Mouse (Mus musculus): ENCODE measurements around the gene Slc5a2. TPM values are rescaled to one million over a fixed set of nuclear protein-coding genes. Genes with fewer than 3 reads are reported as not detected.
A peak's percentile ranks its signal among the peaks of the same experiment; 100 is the strongest.

Slc5a2 gene
- total and polyA plus RNA-seq, 3 experiments: 0.37 TPM; not detected in 2

- intact Hi-C loops (cut with DNase I): loop anchor here (2.0 to 5.0 kb wide), 2 partner anchors 62 to 226 kb away; partner anchors contain the start of genes BC017158 and Tial1
- Histone ChIP-seq H3K36me3 (ENCODE audit: control insufficient read depth, insufficient read depth, low read length) (no peaks in the 10 kb centered on the region), H3K27me3 (ENCODE audit: control insufficient read depth, insufficient read depth, low read length) (no peaks in the 10 kb centered on the region), H3K4me1 (ENCODE audit: control insufficient read depth, insufficient read depth, low read length) (peaks cover 4% of the 10 kb centered on the region), H3K4me3 (no peak overlapping the region), H3K9ac (ENCODE audit: low read depth, low read length) (no peak overlapping the region), H3K27ac (peak overlapping the region; percentile 100), H3K79me2 (replicated peaks; ENCODE audit: control insufficient read depth, insufficient read depth, low read length) (no peaks in the 10 kb centered on the region)
- TF ChIP-seq CTCF (IDR thresholded peaks at IDR 0.05) (no peak), POLR2A (IDR thresholded peaks at IDR 0.05; ENCODE audit: insufficient read depth, low read depth, low read length) (no peak), EP300 (IDR thresholded peaks at IDR 0.05; ENCODE audit: insufficient read depth, low read depth, low read length) (no peak)
- DNase-seq: peak in 1 of 2 experiments; percentile 22
- WGBS: 93% methylated on average over 13 of the region's 13 CpGs
Observed at GRCm38 (mm10) chr7:128236426-128236825, 29.0 kb upstream of the Slc5a2 start.

DNA sequence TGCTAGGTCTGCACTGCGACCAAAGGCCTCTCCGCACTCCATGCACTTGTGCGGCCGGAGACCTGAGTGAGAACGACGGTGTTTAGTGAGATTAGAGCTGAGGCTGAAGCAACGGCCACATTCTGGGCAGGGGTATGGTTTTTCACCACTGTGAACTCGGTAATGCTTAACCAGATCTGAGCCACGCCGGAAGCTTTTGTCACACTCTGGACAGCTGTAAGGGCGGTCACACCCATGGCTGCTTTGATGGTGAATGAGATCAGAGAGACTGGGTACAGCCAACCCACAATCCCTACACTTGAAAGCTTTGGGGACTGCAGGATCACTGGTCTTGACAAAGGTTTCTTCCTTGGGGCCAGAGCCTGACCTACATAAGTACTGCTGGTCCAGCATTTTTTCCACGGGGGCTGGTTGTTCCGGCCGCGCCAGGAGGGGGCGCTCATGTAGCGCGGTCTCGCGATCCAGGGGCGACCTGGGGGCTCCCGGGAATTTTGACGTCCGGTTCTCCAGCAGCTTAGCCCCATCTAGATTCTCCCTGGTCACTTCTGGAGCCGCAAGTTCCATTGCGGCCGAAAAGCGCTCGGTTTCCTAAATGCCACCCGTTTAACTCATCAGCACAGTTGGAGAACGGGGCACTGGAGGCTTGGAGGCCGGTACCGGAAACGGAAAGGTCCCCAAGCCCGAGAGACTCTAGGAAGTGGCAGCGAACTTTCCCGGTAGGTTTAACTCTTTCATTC is 28.4 kb upstream of the Slc5a2 start, which contains the start of gene Armc5:
Gene Armc5, plus strand, starts transcription at position 487 of the 737 bp plus-strand sequence.
- Histone ChIP-seq H3K4me3 (peak within 1 kb of the TSS; percentile 99), H3K79me2 (replicated peaks; ENCODE audit: control insufficient read depth, insufficient read depth, low read length) (no peaks in the 10 kb centered on the region), H3K27ac (peak within 1 kb of the TSS; percentile 100), H3K27me3 (ENCODE audit: control insufficient read depth, insufficient read depth, low read length) (no peaks in the 10 kb centered on the region), H3K36me3 (ENCODE audit: control insufficient read depth, insufficient read depth, low read length) (no peaks in the 10 kb centered on the region), H3K9ac (ENCODE audit: low read depth, low read length) (peak within 1 kb of the TSS; percentile 91), H3K4me1 (ENCODE audit: control insufficient read depth, insufficient read depth, low read length) (peaks cover 4% of the 10 kb centered on the region)
- intact Hi-C loops (cut with DNase I): loop anchor here (1.0 to 5.0 kb wide), 3 partner anchors 62 to 225 kb away; partner anchors contain the start of genes BC017158 and Tial1
- 23% methylated on average over 37 of the region's 37 CpGs for WGBS
- peak; percentile 89 to 92 for DNase-seq
- peak; percentile 99 for TF ChIP-seq CTCF (IDR thresholded peaks at IDR 0.05)
- no peak for TF ChIP-seq EP300 (IDR thresholded peaks at IDR 0.05; ENCODE audit: insufficient read depth, low read depth, low read length)
- no peak for TF ChIP-seq POLR2A (IDR thresholded peaks at IDR 0.05; ENCODE audit: insufficient read depth, low read depth, low read length)

DNA sequence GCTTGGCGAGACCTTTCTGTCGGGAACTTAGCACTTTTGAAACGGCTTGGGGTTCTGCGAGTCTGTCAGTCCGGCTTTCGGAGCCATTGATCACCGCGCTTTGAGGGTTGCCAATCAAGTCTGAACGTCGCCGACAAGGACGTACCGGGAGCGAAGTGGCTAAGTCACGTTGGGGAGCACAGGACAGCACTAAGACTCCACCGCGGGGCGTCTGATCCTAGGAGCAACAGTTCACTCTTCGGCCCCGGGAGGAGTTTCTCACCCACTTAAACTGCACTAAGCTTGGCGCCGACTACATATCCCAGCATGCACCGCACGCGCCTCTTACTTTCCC is 27.9 kb upstream of the Slc5a2 start:
- Histone ChIP-seq H3K4me3 (peak overlapping the region; percentile 99), H3K79me2 (replicated peaks; ENCODE audit: control insufficient read depth, insufficient read depth, low read length) (no peaks in the 10 kb centered on the region), H3K9ac (ENCODE audit: low read depth, low read length) (peak overlapping the region; percentile 77), H3K4me1 (ENCODE audit: control insufficient read depth, insufficient read depth, low read length) (peaks cover 4% of the 10 kb centered on the region), H3K27me3 (ENCODE audit: control insufficient read depth, insufficient read depth, low read length) (no peaks in the 10 kb centered on the region), H3K36me3 (ENCODE audit: control insufficient read depth, insufficient read depth, low read length) (no peaks in the 10 kb centered on the region), H3K27ac (peak overlapping the region; percentile 100)
- WGBS: under 1% methylated on average over 25 of the region's 25 CpGs
- intact Hi-C loops (cut with DNase I): loop anchor here (1.0 to 5.0 kb wide), 3 partner anchors 61 to 225 kb away; partner anchors contain the start of genes BC017158 and Tial1
- TF ChIP-seq CTCF (IDR thresholded peaks at IDR 0.05) (no peak), POLR2A (IDR thresholded peaks at IDR 0.05; ENCODE audit: insufficient read depth, low read depth, low read length) (no peak), EP300 (IDR thresholded peaks at IDR 0.05; ENCODE audit: insufficient read depth, low read depth, low read length) (no peak)
- DNase-seq: no peak

- intact Hi-C loops (cut with DNase I): loop anchor here (1.0 to 5.0 kb wide), 3 partner anchors 61 to 224 kb away; partner anchors contain the start of genes BC017158 and Tial1
- peak; percentile 38 for TF ChIP-seq CTCF (IDR thresholded peaks at IDR 0.05)
- peak; percentile 66; the same call in 1 of the 2 replicates for TF ChIP-seq EP300 (IDR thresholded peaks at IDR 0.05; ENCODE audit: insufficient read depth, low read depth, low read length)
- TF ChIP-seq POLR2A (IDR thresholded peaks at IDR 0.05; ENCODE audit: insufficient read depth, low read depth, low read length): peak; percentile 72
- Histone ChIP-seq H3K36me3 (ENCODE audit: control insufficient read depth, insufficient read depth, low read length) (no peaks in the 10 kb centered on the region), H3K79me2 (replicated peaks; ENCODE audit: control insufficient read depth, insufficient read depth, low read length) (no peaks in the 10 kb centered on the region), H3K27me3 (ENCODE audit: control insufficient read depth, insufficient read depth, low read length) (no peaks in the 10 kb centered on the region), H3K4me3 (peak within 1 kb of the TSS; percentile 99), H3K9ac (ENCODE audit: low read depth, low read length) (peak within 1 kb of the TSS; percentile 91), H3K4me1 (ENCODE audit: control insufficient read depth, insufficient read depth, low read length) (peaks cover 4% of the 10 kb centered on the region), H3K27ac (peak within 1 kb of the TSS; percentile 100)
- peak; percentile 100 for DNase-seq
- under 1% methylated on average over 72 of the region's 72 CpGs for WGBS
Observed at GRCm38 (mm10) chr7:128237927-128238778, 27.3 kb upstream of the Slc5a2 start, which contains the start of gene 9130023H24Rik. 9130023H24Rik (minus strand) TSS chr7:128238031.

DNA sequence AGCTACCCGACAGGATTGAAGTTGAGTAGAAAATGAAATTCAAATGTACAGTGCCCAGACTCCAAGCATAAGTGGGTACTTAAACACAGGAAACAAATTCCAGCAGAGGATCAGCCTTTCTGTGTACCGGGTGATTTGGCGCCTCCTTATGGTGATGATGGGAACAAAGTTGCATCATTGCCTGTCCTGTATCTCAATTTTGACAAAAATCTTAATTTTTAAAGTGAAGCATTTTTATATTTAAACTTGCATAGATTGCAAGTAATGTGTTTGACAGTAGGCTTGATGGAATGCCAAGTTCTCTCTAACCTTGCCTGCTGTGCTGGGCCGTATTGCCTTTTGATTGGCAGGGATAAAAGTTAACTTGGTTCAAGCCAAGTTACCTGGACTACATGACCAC is 26.5 kb upstream of the Slc5a2 start:
- Histone ChIP-seq H3K4me3 (no peak overlapping the region; the same call in 1 of the 2 replicates), H3K36me3 (ENCODE audit: control insufficient read depth, insufficient read depth, low read length) (no peaks in the 10 kb centered on the region), H3K9ac (ENCODE audit: low read depth, low read length) (no peak overlapping the region), H3K4me1 (ENCODE audit: control insufficient read depth, insufficient read depth, low read length) (peaks cover 4% of the 10 kb centered on the region), H3K79me2 (replicated peaks; ENCODE audit: control insufficient read depth, insufficient read depth, low read length) (no peaks in the 10 kb centered on the region), H3K27ac (no peak overlapping the region; the same call in none of the 2 replicates), H3K27me3 (ENCODE audit: control insufficient read depth, insufficient read depth, low read length) (no peaks in the 10 kb centered on the region)
- 19% methylated on average over 4 of the region's 4 CpGs for WGBS
- TF ChIP-seq EP300 (IDR thresholded peaks at IDR 0.05; ENCODE audit: insufficient read depth, low read depth, low read length) (no peak), CTCF (IDR thresholded peaks at IDR 0.05) (peak; percentile 66), POLR2A (IDR thresholded peaks at IDR 0.05; ENCODE audit: insufficient read depth, low read depth, low read length) (no peak)
- no peak for DNase-seq
- intact Hi-C loops (cut with DNase I): loop anchor here (5.0 kb wide), 1 partner anchor 223 kb away; the partner anchor contains the start of gene Tial1
